Mouse (Mus musculus): ENCODE measurements around the gene Ice1.

GRCm38 (mm10) chr13:70567889-70568288, 69.5 kb downstream of the Ice1 start:
- TF ChIP-seq CTCF (IDR thresholded peaks at IDR 0.05; ENCODE audit: borderline replicate concordance, insufficient read depth, low read length): no peak
- TF ChIP-seq POLR2A (IDR thresholded peaks at IDR 0.05; ENCODE audit: low read depth, low read length): no peak

Measured in embryonic fibroblast, embryonic 13.5 days (primary cell).